Mouse (Mus musculus): ENCODE measurements around the gene Lnx1. TPM values are rescaled to one million over a fixed set of nuclear protein-coding genes. Genes with fewer than 3 reads are reported as not detected.

The Lnx1 gene
- total RNA-seq, 2 experiments from 2014 or later, result 2.7 to 4.4 TPM

DNA sequence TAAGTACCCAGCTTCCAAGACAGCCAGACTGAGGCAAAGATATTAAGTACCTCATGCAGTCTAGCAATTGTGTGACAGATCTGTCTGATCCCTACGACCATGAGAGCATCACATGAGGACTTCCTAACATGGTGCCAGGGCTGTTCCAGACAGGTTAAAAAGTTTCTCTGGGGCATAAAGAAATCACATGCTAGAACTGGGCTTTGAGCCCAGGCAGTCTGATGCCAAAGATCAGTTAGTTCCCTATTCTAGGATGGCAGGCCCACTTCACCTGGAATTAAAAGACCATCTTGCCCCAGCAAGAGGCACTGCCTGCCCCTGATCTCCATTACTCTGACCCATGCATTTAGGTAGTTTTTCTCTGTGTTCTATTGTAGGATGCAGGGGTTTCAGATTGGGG lies 3.0 kb downstream of the Lnx1 start:
- DNase-seq (ENCODE audit: low spot score), result no peak

DNA sequence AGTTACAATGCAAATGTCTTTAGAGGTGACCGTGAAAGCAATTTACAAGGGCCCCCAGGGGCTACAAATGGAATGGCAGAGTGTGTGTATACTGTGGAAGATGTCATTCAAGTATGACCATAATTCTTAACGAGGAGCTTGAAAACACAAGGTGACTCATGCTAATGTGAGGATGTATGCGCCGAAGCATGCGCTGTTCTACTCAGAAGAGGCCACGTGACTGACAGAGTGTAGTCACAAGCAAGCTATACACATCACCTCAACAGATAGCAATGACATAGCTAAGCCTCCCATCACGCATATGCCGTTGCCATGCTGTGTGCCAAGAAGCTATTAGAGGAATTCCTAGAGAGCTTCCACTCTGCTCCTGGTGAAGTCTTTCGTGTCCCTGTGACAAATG lies 5.2 kb downstream of the Lnx1 start:
- DNase-seq (ENCODE audit: low spot score), result no peak

DNA sequence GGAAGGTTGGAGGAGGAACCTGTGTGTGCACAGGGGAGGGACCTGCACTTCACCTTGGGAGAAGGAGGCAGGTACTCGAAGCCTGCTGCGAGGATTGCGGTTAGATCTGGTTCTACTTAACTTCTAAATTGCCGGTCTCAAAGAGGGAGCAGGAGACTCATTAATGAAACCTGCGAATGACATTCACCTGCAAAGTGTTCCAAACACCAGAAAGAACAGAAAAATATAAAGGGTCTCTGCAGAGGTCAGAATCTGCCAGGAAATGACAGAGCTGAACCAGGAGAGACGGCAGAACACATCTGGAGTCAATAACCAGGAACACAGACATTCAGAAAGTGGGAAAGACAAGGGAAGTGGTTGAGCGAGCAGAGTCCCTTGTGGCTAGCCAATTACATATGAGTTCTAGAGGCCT lies 8.3 kb downstream of the Lnx1 start:
- DNase-seq (ENCODE audit: low spot score), result no peak

DNA sequence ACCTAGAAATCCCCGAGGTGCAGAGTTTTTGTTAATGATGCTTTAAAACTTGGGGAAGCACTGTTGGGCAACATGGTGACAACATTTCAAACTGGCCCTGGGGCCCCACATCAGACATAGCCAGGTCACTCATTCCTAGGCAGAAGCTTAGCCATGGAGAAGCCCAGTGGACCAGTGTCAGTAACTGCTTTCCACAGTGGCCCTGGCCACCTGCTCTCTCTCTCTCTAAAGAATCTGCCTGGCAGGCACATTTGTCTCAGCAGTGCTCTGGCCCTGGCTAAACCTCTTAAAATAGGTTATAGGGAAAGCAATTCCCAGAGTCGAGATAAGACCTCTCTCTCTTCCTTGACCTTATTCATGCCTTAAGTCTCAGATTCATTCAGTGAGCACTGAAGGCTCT lies 8.9 kb downstream of the Lnx1 start:
- DNase-seq (ENCODE audit: low spot score), result peak; percentile 52

DNA sequence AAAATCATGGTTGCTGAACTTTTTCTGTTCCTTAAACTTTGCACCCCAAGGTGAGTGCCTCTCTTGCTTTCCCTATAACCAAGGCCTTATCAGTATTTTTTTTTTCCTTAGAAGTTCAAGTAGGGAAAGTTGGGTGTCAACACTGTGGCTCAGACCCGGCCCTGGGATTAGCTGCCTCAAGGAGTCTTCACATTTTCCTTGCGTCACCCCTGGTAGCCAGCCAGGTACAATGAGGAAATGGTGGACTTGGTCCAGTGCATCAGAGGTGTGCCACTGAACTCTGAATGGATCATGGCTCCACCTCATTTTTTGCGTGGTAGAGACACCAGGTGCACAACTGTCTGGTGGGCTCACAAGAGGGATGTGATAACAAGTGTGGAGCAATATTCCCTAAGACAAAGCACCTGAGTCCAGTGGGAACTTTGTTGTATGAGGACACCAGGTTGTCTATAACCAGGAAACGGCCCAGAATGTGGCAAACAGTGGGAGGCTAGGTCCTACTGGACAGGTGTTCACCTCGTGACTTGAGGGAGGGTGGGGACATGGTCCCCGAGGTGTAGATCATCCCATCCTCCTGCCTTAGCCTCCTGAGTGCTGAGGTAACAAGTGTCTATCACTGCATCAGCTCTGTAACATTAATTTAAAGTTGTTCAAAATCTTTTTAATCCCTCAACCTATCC lies 10.2 kb downstream of the Lnx1 start:
- no peak for DNase-seq (ENCODE audit: low spot score)

- no peak for DNase-seq (ENCODE audit: low spot score)
Measured at GRCm38 (mm10) chr5:74688822-74689221, 13.9 kb downstream of the Lnx1 start.

DNA sequence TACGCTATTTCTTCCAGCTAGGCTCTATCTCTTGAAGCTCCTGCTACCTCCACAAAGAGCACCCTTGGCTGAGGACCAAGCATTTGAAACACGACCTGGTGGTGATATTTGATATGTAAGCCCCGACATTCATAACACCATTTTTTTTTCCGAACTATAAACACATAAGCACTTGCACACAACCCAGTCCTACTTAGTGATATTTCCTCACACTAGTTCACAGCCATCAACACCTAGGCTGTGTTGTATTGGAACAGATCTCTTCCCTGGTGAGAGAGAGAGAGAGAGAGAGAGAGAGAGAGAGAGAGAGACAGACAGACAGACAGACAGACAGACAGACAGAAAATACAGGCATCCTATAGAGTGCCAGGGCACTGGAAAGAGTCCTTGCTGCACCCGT lies 17.8 kb downstream of the Lnx1 start:
- peak; percentile 22 for DNase-seq (ENCODE audit: low spot score)

- no peak for DNase-seq (ENCODE audit: low spot score)
Measured at GRCm38 (mm10) chr5:74683832-74684231, 18.9 kb downstream of the Lnx1 start.

- no peak for DNase-seq (ENCODE audit: low spot score)
Measured at GRCm38 (mm10) chr5:74682735-74683134, 20.0 kb downstream of the Lnx1 start.

- DNase-seq (ENCODE audit: low spot score), result peak; percentile 41
Measured at GRCm38 (mm10) chr5:74679631-74680030, 23.1 kb downstream of the Lnx1 start.

GRCm38 (mm10) chr5:74678693-74679092 lies 24.0 kb downstream of the Lnx1 start:
- DNase-seq (ENCODE audit: low spot score), result no peak

DNA sequence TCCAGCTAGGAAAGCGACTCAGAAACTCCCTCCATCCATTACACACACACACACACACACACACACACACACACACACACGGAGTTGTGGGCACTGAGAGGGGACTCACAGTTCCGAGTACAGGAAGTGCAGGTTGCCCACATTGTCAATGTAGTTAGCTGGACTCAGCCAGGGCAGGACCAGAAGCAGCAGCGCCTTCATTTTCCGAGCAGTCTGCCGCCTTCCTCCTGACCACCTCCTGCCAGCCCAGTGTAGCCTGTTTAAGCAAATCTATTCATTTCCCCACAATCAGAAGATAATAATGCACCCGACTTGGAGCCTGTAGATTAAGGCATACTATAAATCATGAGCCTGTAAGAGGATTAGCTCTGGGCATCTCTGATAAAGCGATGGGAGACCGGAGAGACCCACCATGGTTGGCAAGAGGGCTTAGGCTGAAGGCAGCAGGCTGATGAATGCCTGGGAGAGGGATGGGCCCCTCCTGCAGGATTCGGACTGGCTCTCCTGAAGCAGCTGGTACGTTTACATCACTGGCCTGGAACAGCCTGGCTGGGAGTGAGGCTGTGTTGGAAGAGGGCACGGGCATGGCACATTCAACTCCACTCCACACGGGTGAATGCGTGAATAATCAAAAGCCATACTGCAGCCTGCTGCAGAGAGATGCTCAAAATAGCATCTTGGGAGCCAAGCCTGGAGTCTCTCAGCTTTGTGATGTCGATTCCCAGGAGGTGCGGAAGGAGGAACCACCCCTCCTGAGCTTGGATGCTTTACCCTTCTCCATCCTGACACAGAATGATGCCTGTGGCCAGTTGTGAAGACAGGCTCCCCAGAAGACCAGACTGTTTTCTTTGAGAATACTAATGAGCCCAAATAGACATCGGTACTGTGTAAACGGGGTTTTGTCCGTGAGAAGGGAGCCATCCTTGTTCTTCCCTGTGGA lies 25.0 kb downstream of the Lnx1 start:
- no peak for DNase-seq (ENCODE audit: low spot score)

DNA sequence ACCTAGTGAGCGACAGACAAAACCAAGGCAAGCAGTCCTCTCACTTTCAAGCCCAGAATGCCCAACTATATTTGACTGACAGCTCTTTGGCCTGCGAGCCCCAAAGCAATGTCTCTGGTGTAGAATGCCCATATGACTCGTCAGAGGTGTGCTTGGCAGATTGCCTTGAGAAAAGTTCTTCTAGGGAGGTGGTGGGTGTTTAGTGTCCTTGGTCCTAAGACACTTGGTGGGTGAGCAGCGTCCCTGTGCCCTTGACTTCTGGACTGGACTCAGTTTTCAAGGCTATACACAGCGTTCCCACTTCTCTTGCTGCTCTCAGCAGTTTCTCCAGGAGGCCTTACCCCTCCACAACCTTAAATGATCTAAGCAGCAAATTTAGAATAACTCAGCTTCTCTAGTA lies 30.2 kb downstream of the Lnx1 start:
- DNase-seq (ENCODE audit: low spot score), result no peak

DNA sequence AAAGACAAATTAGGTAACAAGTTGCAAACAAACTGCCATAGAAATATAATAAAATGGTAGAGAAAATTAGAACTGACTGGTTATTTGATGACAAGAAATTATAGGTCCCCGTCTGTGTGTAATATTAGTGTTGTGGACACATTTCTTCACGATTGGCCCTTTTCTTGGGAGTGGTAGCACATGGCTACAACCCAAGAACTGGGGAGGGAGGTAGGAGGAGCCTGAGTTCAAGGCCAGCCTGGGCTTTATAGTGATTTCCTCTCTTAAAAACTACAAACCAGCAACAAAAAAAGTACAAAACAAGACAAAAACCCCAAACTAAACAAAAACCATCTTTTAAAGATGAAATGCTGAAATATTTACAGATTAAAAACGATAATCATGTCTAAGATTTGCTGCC lies 31.8 kb downstream of the Lnx1 start:
- no peak for DNase-seq (ENCODE audit: low spot score)

- peak; percentile 31 for DNase-seq (ENCODE audit: low spot score)
Measured at GRCm38 (mm10) chr5:74669925-74670324, 32.8 kb downstream of the Lnx1 start.

GRCm38 (mm10) chr5:74668956-74669355 lies 33.8 kb downstream of the Lnx1 start:
- DNase-seq (ENCODE audit: low spot score), result no peak

DNA sequence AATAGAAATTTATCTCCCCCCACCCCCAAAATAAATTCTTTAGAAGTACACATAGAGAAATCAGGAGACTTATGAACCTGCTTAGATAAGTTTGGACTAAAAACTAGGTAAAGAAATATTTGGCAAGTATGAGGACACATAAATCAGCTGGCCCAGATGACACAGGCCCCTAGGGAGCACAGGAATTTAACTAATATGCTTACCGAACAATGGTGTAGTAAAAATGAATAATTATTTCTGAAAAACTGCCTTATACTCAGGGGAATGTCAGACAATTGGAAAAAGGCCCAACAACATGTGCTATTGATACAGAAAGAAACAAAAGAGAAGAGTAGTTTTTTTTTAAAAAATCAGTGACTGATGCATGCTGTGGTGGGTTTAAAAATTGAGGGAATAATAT lies 40.1 kb downstream of the Lnx1 start:
- peak; percentile 61 for DNase-seq (ENCODE audit: low spot score)

GRCm38 (mm10) chr5:74661734-74662560 lies 40.8 kb downstream of the Lnx1 start:
- DNase-seq (ENCODE audit: low spot score), result no peak

GRCm38 (mm10) chr5:74659856-74660255 lies 42.9 kb downstream of the Lnx1 start:
- no peak for DNase-seq (ENCODE audit: low spot score)

DNA sequence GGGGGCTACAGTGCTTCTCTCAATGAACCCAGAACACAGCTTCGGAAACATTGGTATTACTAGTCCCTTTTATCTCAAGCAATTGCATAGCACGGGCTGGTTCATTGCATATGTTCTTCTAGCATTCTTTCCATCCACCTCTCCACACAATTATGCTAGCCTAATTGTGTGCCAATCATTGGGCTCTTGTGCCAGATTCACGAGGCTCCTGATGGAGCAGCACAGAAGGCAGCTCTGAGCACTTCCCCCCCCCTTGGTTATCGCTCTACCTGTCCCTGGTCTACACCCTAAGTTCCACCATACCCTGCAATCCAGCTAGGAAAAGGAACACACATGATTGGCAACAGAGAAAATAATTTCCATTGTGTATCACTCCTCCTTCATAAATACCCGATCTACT lies 43.4 kb downstream of the Lnx1 start:
- DNase-seq (ENCODE audit: low spot score), result no peak

DNA sequence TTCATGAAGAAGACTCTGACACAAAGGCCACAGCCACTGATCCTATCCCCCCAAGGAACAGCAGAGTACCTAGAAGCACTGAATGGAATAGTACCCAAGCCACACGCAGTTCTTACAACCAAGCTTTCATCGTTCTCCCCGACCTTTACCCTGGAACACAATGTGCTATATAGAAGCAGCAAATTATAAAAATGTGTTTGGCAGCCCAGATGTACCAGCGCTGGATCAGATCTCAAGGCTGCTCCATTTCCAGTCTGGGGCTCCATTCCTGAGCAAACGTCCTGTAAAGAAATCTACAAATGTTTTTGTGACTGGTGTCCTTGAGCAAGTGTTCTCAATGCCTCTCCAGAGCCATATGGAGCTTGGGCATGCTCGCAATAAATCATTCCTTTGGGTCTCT lies 44.8 kb downstream of the Lnx1 start:
- no peak for DNase-seq (ENCODE audit: low spot score)

DNA sequence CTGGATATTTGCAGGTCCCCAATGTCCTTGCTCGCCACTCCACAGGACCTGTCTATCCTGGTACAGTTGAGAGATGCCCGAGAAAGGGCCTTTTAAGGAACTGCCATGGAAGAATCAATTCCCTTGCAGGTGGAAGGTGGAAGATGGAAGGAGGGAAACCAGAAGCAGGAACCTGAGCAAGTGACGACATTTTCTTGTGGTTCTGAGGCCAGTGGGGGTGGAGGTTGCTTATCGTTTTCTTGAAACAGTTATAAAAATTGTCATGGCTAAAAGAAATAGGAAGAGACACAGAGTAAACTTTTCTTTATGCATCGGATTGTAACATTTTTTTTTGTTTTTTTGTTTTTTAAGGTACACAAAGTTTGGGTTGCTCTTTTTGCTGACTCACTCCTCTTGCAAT lies 46.3 kb downstream of the Lnx1 start:
- DNase-seq (ENCODE audit: low spot score), result no peak
